Mouse (Mus musculus) layer of hippocampus, adult 11-12 months (tissue): Measurements from ENCODE around the gene Zfp423.

ENCODE experiments used
- DNase-seq: peaks from one replicate; pipeline ENCODE4 v3.0.0; 2022; ENCODE audit warnings: low spot score

The Zfp423 gene

GRCm38 (mm10) chr8:87835924-87836323 is 123.5 kb downstream of the Zfp423 start:
- no peak for DNase-seq

GRCm38 (mm10) chr8:87835411-87835821 is 124.0 kb downstream of the Zfp423 start:
- DNase-seq = no peak

GRCm38 (mm10) chr8:87834656-87835055 is 124.7 kb downstream of the Zfp423 start:
- no peak for DNase-seq

GRCm38 (mm10) chr8:87833841-87834620 is 125.4 kb downstream of the Zfp423 start:
- no peak for DNase-seq

GRCm38 (mm10) chr8:87833339-87833738 is 126.1 kb downstream of the Zfp423 start:
- no peak for DNase-seq

GRCm38 (mm10) chr8:87832381-87833325 is 126.7 kb downstream of the Zfp423 start:
- DNase-seq = no peak

GRCm38 (mm10) chr8:87831567-87831966 is 127.8 kb downstream of the Zfp423 start:
- DNase-seq = no peak

- DNase-seq = no peak
These were observed 128.3 kb downstream of the Zfp423 start for GRCm38 (mm10) chr8:87831116-87831515.

GRCm38 (mm10) chr8:87830200-87830599 is 129.2 kb downstream of the Zfp423 start:
- no peak for DNase-seq

GRCm38 (mm10) chr8:87826013-87826660 is 133.3 kb downstream of the Zfp423 start:
- DNase-seq = no peak

- no peak for DNase-seq
These were observed 136.2 kb downstream of the Zfp423 start for GRCm38 (mm10) chr8:87823172-87823571.

- DNase-seq = no peak
These were observed 136.7 kb downstream of the Zfp423 start for GRCm38 (mm10) chr8:87822690-87823089.

- no peak for DNase-seq
These were observed 137.2 kb downstream of the Zfp423 start for GRCm38 (mm10) chr8:87822175-87822574.

GRCm38 (mm10) chr8:87821655-87822054 is 137.7 kb downstream of the Zfp423 start:
- DNase-seq = peak; percentile 32

- DNase-seq = no peak
These were observed 140.1 kb downstream of the Zfp423 start for GRCm38 (mm10) chr8:87819263-87819662.

GRCm38 (mm10) chr8:87818506-87818905 is 140.9 kb downstream of the Zfp423 start:
- DNase-seq = no peak

GRCm38 (mm10) chr8:87816141-87816540 is 143.3 kb downstream of the Zfp423 start:
- no peak for DNase-seq

GRCm38 (mm10) chr8:87812661-87813060 is 146.7 kb downstream of the Zfp423 start:
- no peak for DNase-seq

- DNase-seq = no peak
These were observed 147.3 kb downstream of the Zfp423 start for GRCm38 (mm10) chr8:87812069-87812449.

- DNase-seq = peak; percentile 87
These were observed 147.9 kb downstream of the Zfp423 start for GRCm38 (mm10) chr8:87811399-87812068.

- no peak for DNase-seq
These were observed 148.6 kb downstream of the Zfp423 start for GRCm38 (mm10) chr8:87810771-87811170.
